Mouse (Mus musculus): ENCODE measurements around the gene Sirt3. TPM values are rescaled to one million over a fixed set of nuclear protein-coding genes. Genes with fewer than 3 reads are reported as not detected.

The Sirt3 gene
- 10 to 100 TPM; 25.4 to 26.6 TPM for total RNA-seq (2021)
- long read RNA-seq, experiment 1, transcript Sirt3-202 (7 exons, 1,416 nt) = major isoform, 13 of 65 reads
- long read RNA-seq, experiment 1, partial matches to known transcripts = 4 of 65 reads
- long read RNA-seq, experiment 1, other reads (novel, unspliced or antisense) = 46 of 65 reads
- long read RNA-seq, experiment 2, transcript Sirt3-202 (7 exons, 1,416 nt) = major isoform, 10 of 57 reads
- long read RNA-seq, experiment 2, partial matches to known transcripts = 3 of 57 reads
- long read RNA-seq, experiment 2, other reads (novel, unspliced or antisense) = 43 of 57 reads

DNA sequence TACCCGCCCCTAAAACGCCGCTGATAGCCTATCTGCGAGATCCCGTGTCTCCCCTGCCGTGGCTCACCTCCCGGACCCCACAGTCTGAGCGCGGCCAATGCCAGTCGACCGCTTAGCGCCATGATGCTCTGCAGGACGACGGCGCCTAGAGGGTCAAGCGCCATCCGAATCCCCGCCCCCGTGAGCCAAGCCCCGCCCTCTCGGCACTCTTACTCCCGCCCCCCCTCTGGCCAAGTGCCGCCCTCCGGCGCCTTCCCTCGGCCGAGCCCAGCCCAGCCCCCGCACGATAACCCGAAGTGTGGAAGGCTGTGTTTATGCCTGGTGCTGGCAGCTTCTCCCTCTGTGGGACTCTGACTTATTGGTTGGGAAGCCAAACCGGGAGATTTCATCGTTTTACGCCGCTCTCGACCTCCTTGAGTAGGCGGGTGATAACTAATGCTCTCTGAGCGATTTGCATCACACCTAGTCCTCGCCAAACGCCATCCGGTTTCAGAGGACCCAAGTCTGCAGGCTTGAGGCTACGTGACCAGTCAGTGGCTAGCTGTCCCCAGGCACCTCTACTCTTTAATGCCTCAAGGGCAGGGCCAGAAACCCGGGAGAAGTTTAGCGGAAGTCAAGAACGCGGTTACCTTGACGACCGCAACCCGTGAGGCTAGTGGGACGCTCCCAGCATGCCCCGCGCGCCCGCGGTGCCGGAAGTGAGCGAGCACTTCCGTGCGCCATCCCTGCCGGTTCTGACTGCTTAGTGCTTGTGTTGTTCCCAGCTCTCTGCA, at the start of gene Sirt3, which contains the start of gene Psmd13:
Sirt3 (minus strand) TSS at position 614 of the 773 bp plus-strand sequence.
Psmd13 (plus strand) TSS at position 273 of the 773 bp plus-strand sequence.
- peak; percentile 90 for DNase-seq

DNA sequence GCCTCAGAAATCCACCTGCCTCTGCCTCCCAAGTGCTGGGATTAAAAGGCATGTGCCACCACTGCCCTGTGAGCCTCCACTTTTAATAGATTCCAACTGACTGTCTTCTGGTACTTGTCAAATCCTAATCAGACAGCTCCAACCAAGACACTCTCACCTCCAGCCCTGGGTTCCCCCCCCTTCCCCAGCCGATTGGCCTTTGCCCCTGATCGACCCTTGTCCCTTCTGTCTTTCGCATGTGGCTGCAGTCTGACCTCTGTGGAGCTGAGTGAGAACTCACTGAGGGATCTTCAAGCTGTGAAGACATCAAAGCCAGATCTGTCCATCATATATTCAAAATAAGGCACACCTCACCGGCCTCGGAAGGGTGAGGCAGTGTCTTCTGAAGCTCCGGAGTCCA, 45.1 kb upstream of the Sirt3 start:
- DNase-seq = no peak

DNA sequence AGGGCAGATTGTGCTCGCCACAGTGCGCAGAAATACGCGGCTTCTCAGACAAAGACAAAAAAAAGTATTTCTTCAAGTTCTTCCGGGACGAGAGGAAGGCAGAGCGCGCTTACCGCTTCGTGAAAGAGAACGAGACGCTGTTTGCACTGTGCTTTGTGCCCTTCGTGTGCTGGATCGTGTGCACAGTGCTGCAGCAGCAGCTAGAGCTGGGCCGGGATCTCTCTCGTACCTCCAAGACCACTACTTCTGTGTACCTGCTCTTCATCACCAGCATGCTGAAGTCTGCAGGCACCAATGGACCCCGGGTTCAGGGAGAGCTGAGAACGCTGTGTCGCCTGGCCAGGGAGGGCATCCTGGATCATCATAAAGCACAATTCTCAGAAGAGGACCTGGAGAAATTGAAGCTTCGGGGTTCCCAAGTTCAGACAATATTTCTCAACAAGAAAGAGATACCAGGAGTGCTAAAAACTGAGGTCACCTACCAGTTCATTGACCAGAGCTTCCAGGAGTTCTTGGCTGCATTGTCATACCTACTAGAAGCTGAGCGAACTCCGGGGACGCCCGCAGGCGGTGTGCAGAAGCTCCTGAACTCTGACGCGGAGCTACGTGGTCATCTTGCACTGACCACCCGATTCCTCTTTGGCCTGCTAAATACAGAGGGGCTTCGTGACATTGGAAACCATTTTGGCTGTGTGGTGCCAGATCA, 41.1 kb upstream of the Sirt3 start:
- DNase-seq = no peak

DNA sequence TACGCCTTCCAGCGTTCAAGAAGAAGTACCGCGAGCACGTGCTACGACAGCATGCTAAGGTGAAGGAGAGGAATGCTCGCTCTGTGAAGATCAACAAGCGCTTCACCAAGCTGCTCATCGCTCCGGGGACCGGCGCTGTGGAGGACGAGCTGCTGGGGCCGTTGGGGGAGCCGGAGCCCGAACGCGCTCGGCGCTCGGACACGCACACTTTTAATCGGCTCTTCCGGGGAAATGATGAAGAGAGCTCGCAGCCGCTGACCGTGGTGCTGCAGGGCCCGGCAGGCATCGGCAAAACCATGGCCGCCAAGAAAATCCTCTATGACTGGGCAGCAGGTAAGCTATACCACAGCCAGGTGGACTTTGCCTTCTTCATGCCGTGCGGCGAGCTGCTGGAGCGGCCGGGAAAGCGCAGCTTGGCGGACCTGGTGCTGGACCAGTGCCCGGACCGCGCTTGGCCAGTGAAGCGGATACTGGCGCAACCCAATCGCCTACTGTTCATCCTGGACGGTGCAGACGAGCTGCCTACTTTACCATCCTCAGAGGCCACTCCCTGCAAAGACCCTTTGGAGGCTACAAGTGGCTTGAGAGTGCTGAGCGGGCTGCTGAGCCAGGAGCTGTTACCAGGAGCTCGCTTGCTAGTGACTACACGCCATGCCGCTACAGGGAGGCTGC, 40.4 kb upstream of the Sirt3 start:
- peak; percentile 52 for DNase-seq

DNA sequence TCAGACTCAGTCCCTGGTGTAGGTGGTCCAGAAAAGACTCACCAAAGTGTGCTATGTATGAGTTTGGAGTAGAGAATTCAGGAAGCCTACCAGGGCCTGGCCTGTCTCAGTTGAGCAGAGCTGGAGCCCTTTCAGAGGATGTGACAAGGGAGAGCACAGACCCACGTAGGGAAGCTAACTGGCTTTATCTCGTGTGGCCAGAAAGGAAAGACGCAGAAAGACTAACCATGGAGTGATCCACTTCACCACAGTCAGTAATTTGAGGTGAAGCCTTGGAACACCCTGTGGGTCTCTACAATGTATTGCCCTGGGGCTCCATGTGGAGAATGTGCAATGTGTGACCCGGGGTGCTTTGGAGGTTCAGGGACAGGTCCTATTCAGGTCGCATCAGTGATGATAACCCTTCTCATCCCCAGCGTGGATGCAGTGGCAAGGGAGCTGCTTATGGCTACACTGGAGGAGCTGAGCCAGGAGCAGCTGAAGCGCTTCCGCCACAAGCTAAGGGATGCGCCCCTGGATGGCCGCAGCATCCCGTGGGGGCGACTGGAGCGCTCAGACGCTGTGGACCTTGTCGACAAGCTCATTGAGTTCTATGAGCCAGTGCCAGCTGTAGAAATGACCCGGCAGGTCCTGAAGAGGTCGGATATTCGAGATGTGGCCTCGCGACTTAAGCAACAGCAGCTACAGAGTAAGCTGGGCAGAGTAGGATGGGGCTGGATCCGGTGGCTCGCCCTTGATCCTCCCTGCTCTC, 39.3 kb upstream of the Sirt3 start:
- DNase-seq = no peak

DNA sequence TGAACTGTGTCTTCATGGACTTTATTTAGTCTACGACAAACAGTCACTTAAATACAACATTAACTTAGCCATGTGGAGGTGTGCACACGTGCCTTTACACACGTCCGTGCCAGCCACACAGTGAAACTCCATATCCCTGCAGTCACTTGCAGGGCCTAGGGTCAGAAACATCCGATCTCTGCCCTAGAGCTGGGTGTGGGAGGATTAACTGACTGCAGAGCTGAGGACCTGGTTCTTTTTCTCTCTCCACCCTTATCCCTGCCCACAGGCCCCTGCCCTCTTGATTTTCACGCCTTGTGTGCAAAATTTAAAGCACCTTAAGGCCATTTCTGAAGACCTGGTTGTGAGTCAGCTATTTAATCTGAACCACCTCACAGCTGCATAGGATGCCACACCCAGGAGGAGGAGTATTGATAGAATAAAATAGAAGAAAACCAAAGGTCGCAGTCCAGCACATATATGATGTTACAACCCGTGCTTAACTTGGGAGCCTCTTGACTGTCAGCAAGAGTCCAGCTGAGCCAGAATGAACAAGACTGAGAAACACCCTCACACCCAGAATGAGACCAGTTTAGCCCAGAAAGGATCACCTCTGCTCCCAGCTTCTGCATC, 38.4 kb upstream of the Sirt3 start, which contains the start of gene Nlrp6:
Nlrp6 (plus strand) TSS at position 485 of the 612 bp plus-strand sequence.
- DNase-seq = no peak

DNA sequence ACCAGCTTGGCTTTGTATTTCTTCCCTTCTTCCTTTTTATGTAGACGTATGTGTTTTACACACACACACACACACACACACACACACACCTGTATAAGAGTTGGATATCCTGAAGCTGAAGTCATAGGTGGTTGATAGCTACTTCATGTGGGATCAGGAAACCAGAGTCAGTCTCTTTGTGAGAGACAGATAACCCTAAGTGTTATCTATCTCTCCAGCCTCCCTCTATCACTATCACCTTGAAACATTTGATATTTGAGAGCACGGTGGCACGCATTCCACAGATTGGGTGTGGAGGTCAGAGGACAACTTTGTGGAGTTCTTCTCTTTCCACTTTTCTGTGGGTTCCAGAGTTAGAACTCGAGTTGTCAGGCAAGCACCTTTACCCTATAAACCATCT, 37.8 kb upstream of the Sirt3 start:
- no peak for DNase-seq

DNA sequence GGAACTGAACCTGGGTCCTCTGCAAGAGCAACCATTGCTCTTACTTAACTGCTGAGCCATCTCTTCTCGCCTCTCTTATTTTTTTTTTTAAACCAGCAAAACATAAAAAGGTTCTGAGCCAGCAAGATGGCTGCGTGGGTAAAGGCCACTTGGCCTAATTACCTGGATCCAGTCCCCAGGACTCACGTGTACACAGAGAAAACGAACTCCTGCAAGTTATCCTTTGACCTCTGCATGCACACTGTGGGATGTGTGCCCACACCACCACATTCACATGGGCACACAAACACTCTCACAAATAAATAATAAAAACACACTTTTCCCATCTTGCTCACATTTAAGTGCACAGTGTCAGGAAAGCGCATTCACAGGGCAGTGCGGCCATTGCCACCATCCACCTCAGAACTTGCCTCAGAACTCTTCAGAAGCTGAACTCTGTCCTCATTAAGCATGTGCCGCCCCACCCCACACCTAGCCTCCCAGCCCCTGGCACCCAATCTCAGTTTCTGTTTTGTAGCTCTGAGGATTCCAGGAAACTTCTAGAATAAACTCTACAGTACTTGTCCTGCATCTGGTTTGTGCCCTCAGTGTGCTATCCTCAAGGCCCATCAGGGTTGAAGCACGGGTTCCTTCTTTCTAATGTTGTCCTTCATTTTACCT, 32.1 kb upstream of the Sirt3 start:
- no peak for DNase-seq

DNA sequence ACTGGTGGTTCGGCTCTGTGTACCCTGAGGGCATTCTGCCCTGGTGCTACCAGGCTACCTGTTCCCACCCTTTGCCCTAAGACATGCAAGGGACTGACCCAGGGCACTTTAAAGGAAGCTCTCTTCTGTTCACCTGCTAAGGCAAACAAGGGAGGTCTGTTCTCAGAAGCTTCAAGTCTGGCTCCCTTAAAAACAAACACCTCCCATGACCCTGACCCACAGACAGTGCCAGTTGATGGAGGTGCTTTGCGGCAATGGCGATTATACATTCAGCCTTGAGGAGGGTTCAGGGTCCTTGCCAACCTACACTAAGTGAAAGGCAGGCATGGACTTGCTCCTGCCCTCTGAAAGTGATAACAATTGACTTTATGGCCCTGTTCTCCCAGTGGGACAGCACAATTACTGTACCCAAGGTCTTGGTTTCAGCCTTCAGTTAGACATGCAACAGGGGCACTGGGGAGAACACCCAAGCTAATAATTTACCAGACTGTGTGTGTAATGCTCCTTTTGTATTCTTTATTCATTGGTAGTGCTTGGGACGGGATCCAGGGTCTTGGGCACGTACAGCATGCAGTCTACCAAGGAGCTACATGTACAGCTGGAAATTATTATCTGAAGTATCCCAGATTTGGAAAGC, 30.9 kb upstream of the Sirt3 start:
- DNase-seq = no peak

DNA sequence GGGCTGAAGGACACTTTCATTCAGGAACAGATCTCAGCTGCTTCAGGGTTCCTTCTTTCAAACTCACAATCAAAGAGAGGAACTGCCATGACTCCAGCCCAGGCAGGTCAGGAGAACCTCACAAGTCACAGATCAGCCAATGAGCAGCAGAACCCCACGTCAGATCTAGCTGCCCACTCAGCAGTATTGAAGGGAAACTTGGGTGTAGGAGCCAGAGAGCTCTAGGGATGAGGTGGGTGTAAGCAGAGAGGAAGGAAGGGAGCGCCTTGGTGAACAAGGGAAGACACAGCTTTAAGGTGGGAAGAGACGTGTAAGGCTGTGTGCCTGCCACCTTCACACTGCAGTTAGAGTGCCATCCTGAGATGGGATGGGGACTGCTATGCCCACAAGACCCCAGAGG, 30.2 kb upstream of the Sirt3 start:
- no peak for DNase-seq

DNA sequence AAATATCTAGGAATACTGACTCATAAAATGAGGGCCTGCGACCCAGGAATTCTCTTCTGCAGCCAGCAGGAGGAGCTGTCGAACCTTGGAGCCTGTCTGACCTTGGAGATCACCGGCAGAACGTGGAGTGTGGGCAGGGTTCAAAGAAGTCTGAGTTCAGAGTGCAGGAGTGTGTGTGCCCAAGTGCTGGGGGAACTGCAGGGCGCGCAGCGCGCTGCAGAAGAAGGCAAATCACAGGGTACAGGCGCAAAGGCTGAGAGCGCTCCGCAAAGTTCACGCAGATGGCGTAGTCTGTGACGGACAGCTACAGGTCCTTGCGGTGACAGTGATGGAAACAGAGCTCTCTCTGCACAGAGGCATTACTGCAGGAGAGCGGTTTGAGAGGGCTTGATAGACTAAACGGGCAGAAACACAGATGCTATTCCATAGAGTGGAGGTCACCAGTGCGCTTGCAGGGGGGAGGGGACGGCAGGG, 26.6 kb upstream of the Sirt3 start:
- peak; percentile 56 for DNase-seq

DNA sequence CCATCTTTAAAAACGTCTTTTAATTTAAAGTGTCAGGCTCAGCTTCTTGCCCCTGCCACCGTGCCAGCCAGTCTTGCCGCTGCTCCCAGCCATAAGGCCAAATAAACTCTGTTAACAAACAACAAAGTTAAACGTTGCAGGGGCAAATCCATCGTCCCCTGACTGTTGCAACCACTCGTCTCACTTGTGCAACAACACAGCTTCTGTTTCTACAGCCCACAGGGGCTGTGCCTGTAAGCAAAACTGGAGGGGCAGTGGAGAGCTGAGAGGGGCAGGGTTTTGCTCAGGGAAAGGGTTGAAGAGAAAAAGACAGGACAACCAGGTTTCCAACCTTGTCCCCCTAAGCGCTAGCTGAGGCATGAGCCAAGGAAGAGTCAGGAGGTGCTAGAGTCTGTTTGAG, 26.1 kb upstream of the Sirt3 start:
- DNase-seq = no peak

DNA sequence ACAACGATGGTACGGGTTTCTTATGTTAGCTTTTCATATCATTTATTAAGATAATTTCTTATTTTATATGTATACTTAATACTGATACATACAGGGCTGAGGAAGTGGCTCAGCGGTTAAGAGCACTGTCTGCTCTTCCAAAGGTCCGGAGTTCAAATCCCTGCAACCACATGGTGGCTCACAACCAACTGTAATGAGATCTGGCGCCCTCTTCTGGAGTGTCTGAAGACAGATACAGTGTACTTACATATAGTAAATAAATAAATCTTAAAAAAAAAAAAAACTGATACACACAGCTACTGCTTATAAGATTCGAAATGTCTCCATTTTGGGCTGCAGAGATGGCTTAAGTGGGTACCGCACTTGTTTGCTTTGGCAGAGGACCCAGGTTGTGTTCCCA, 25.6 kb upstream of the Sirt3 start:
- DNase-seq = no peak

DNA sequence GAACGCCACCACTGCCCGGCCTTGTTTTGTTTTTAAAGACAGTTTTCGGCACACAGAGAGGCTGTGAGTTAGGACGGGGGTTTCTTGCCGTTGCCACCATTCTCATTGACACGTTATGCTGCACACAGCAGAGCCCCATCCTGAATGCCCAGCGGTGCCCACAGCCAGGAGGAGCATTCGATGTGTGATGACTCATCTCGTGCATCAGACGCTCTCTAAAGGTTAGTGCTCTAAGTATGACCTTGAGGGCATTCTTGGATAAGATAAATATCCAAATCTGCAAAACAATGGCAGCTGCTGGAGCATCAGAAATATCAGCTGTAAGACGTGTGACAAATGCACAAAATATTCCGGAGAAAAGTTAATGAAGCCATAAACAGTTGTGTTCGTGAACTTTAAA, 25.0 kb upstream of the Sirt3 start:
- DNase-seq = no peak

DNA sequence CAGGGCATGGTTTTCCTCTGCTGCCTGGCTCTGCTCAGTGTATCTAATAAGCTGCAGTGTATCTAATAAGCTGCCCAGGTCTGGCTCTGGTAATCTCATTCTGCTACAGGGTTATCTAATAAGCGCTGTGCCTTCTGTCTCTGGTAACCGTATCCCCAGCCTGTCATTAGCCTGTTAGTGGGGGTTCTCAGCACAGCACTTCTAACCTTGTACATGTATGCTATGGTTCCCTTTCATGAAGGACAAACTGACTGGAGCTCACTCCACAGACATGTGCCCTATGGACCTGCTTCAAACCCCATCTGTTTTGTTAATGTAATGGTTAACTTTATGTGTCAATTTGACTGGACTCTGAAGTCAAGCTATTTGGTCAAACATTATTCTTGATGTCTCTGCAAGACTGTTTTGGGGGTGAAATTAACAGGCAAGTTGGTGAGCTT, 23.6 kb upstream of the Sirt3 start:
- no peak for DNase-seq

DNA sequence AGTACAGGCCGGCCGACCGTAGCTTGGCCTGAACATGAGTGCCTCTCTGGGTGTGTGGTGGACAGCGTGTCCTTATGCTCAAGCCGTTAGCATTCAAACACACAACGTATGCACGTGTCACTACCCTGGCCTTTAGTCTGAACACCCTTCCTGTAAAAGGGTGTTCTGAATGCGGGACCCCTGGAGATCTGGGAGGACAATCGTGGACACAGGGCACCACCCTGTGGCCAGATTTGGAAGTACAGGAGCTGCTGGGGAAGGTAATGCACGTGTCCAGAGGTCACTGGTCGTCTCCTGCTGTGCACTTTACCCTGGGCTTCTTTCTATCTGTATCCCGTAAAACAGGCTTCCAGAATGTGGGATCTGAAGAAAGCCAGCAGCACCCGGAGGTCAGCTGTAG, 21.1 kb upstream of the Sirt3 start:
- peak; percentile 44 for DNase-seq

DNA sequence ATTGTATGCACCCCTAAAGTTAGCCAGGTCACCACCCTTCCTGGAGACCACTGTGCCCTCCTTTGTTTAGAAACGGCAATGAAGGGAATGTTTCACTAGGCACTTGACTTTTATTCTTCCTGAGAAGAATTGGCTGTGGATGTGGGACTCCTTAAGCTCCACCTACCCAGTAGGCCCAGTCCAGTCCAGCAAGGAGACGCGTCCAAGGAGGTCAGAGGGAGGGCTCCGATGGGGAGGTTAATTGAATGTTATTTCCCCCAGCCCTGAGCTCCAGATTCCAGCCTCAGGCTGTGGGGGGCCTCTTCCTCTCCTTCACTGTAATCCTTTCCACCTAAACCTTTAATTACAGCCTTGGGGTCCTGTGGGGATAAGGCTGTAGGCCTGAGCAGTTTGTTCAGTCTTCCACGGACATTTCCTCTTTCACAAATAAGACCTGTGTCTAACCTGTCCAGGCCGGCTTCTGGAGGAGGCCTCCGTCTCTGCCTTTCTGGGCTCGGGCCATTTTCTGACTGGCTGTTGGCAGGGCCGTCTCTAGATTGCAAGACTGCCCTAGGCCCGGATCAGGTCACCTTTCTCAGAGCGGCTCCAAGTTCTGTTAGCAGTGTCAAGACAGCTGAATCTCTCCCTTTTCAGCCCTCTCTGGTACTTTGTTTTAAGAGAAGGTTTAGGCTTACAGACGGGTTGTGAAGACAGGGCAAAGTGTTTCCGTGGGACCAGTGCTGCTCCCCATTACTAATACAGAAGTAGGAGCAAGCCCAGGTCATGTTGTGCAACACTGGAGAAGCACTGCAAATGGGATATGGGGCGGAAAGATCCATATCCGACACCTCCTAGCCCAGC, 20.1 kb upstream of the Sirt3 start:
- peak; percentile 68 for DNase-seq

DNA sequence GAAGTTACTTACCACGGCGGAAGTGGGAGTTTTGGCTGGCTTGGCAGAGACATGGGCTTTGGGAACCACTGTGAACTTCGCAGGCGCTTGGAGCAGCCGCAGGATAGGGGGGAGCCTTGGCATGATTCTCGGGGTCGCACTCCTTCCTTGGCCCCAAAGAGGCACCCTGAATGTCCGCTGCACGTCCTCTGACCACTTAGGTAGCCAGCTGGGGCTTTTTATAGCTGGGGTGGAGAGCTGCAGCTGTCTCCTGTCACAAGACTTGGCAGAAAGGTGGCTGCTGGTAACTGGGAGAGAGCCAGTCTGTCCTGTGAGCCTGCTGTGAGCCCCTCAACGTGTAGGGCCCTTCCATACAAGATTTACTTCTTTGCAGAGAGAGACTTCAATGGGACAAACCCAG, 18.1 kb upstream of the Sirt3 start, which contains the start of gene Cox8b:
Cox8b (minus strand) TSS at position 227 of the 400 bp plus-strand sequence.
- DNase-seq = peak; percentile 71

DNA sequence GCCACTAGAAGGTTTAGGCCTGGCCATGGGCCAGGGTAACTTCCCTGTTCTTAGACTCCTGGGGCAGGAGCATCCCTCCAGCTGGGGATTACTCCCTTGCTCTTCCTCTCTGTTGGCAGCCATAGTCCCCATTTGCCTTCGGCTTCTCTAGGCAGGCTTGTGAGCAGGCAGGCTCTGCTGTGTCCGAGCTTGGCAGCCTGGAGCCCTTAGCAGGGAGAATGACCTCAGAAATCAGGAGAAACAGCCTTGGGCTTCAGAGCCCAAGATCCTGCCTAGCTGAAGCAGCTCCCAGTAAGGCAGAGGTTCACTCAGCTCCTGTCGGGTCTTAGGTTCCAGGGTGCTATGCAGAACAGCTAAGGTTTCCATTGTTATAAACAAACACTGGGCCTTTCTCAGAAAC, 17.0 kb upstream of the Sirt3 start:
- DNase-seq = no peak
